Mouse (Mus musculus) heart, embryonic 13.5 days (tissue): Measurements from ENCODE around the gene Kif9. TPM values are rescaled to one million over a fixed set of nuclear protein-coding genes. Genes with fewer than 3 reads are reported as not detected.

Experiments
- ATAC-seq: fragments of 200-750 bp; cut with Nextera tagmentation; 2 replicates; pipeline ENCODE4 v1.8.0; 2017; ENCODE audit warnings: moderate TSS enrichment; ENCODE audit not compliant: insufficient number of reproducible peaks, low FRiP score, low TSS enrichment; ENCODE audit errors: extremely low read depth
- H3K27ac ChIP-seq: fragments of 300-500 bp; sonication (generic); replicated peaks from 2 replicates; pipeline ENCODE4 v1.5.1; 2015; ENCODE audit warnings: moderate library complexity, mild to moderate bottlenecking, inconsistent platforms
- H3K27me3 ChIP-seq: fragments of 300-500 bp; sonication (generic); replicated peaks from 2 replicates; pipeline ENCODE4 v1.6.1; 2015; ENCODE audit warnings: mild to moderate bottlenecking, inconsistent platforms
- H3K36me3 ChIP-seq: fragments of 300-500 bp; sonication (generic); 2 replicates; pipeline ENCODE4 v1.6.1; 2015; ENCODE audit warnings: mild to moderate bottlenecking, inconsistent platforms
- H3K4me1 ChIP-seq: fragments of 300-500 bp; sonication (generic); 2 replicates; pipeline ENCODE4 v1.6.1; 2015; ENCODE audit warnings: inconsistent platforms
- H3K4me2 ChIP-seq: fragments of 300-500 bp; sonication (generic); 2 replicates; pipeline ENCODE4 v1.6.1; 2015; ENCODE audit warnings: inconsistent platforms, mild to moderate bottlenecking, moderate library complexity
- H3K4me3 ChIP-seq: fragments of 300-500 bp; sonication (generic); 2 replicates; pipeline ENCODE4 v1.5.1; 2015; ENCODE audit warnings: moderate library complexity, mild to moderate bottlenecking, inconsistent platforms
- H3K9ac ChIP-seq: fragments of 300-500 bp; sonication (generic); 2 replicates; pipeline ENCODE4 v1.6.1; 2015; ENCODE audit warnings: inconsistent platforms, mild to moderate bottlenecking, moderate library complexity
- H3K9me3 ChIP-seq: fragments of 300-500 bp; sonication (generic); 2 replicates; pipeline ENCODE4 v1.6.1; 2016; ENCODE audit warnings: inconsistent platforms
- WGBS: fragments of 180-500 bp; shearing (Covaris S2); methylation state at CpG from one replicate; pipeline ENCODE4 v1.1.7; 2015; ENCODE audit warnings: mixed read lengths; 5-methylcytosine and 5-hydroxymethylcytosine counted together
- polyA plus RNA-seq: library from polyadenylated mRNA; unstranded; fragments of >200 nt; fragmentation: Nextera tagmentation; extraction: Ambion mirVana; gene quantifications from 2 replicates; pipeline ENCODE4 v1.2.1, GENCODE M21; 2015

The Kif9 gene
- 0.38 and 0.51 TPM in 2 replicates for polyA plus RNA-seq

GRCm38 (mm10) chr9:110476124-110477091 lies at the start of gene Kif9, which contains the start of gene Klhl18:
TSS of gene Kif9 (plus strand) at chr9:110476958.
TSS of gene Klhl18 (minus strand) at chr9:110476694.
- H3K27me3 ChIP-seq = peaks cover 26% of the 10 kb centered on the region
- H3K4me2 ChIP-seq = peak within 1 kb of the TSS; percentile 84
- under 1% methylated on average over 53 of the region's 53 CpGs for WGBS

GRCm38 (mm10) chr9:110431241-110431640 lies 45.5 kb upstream of the Kif9 start:
- no peak for ATAC-seq
- Histone ChIP-seq H3K36me3 (peaks cover 89% of the 10 kb centered on the region), H3K9ac (no peak overlapping the region), H3K9me3 (no peaks in the 10 kb centered on the region), H3K4me3 (no peak overlapping the region), H3K4me2 (no peak overlapping the region), H3K27me3 (no peaks in the 10 kb centered on the region), H3K27ac (no peak overlapping the region), H3K4me1 (no peaks in the 10 kb centered on the region)
- 65% methylated on average over 8 of the region's 8 CpGs for WGBS

More at GRCm38 (mm10) chr9:110476124-110477091, at the start of gene Kif9, which contains the start of gene Klhl18:
- peak within 1 kb of the TSS; percentile 91 for H3K9ac ChIP-seq
- peak within 1 kb of the TSS; percentile 81 for H3K4me3 ChIP-seq
- H3K27ac ChIP-seq = peak within 1 kb of the TSS; percentile 94
- H3K9me3 ChIP-seq = no peaks in the 10 kb centered on the region
- peaks cover 17% of the 10 kb centered on the region for H3K4me1 ChIP-seq
- ATAC-seq = peak; percentile 98
- peaks cover 14% of the 10 kb centered on the region for H3K36me3 ChIP-seq

GRCm38 (mm10) chr9:110433045-110433444 lies 43.7 kb upstream of the Kif9 start:
- Histone ChIP-seq H3K9ac (no peak overlapping the region), H3K4me3 (no peak overlapping the region), H3K27me3 (no peaks in the 10 kb centered on the region), H3K9me3 (no peaks in the 10 kb centered on the region), H3K4me1 (no peaks in the 10 kb centered on the region), H3K4me2 (no peak overlapping the region), H3K36me3 (peaks cover 83% of the 10 kb centered on the region), H3K27ac (no peak overlapping the region)
- 90% methylated on average over 2 of the region's 2 CpGs for WGBS
- no peak for ATAC-seq

GRCm38 (mm10) chr9:110436041-110436440 lies 40.7 kb upstream of the Kif9 start:
- H3K4me1 ChIP-seq = no peaks in the 10 kb centered on the region
- no peak overlapping the region for H3K4me2 ChIP-seq
- ATAC-seq = no peak
- no peaks in the 10 kb centered on the region for H3K9me3 ChIP-seq
- 91% methylated on average over 11 of the region's 11 CpGs for WGBS
- no peaks in the 10 kb centered on the region for H3K27me3 ChIP-seq
- H3K4me3 ChIP-seq = no peak overlapping the region
- H3K9ac ChIP-seq = no peak overlapping the region
- no peak overlapping the region for H3K27ac ChIP-seq
- H3K36me3 ChIP-seq = peaks cover 62% of the 10 kb centered on the region

DNA sequence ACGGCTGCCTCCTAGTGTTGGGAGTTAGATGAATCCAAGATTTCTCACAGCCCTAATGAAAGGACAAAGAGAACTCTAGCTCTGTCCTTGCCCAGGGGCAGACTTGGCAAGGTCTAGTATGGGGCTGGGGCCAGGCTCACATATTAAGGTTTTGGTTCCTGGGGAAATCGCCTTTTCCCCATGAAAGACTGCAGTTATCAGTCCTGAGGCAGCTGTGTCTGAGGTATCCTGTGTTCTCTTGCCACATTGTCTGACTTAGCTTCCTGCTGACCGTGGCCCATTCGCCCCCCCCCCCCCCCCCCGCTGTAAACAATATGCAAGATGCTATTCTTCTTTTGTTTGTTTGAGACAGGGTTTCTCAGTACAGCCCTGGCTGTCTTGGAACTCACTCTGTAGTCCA lies 36.7 kb upstream of the Kif9 start:
- Histone ChIP-seq H3K4me3 (no peak overlapping the region), H3K36me3 (peaks cover 58% of the 10 kb centered on the region), H3K9ac (no peak overlapping the region), H3K27ac (no peak overlapping the region), H3K27me3 (no peaks in the 10 kb centered on the region), H3K4me2 (no peak overlapping the region), H3K4me1 (no peaks in the 10 kb centered on the region), H3K9me3 (no peaks in the 10 kb centered on the region)
- WGBS = 47% methylated on average over 5 of the region's 5 CpGs
- no peak for ATAC-seq

DNA sequence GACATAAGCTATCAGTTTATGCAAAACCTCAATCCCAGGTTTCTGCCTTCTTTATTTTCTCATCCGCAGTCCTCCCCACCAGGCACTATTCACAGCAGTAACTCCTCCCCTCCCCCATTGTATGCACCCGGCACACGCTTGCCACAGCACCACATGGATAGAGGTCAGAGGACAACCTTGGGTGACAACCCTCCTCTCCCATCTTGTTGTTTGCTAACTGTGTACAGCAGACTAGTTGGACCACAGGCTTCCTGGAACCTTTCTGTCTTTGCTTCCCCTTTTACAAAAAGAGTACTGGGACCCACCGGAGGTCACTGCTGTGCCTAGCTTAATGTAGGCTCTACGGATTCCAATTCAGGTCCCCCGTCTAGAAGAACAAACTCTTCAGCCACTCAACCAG lies 36.2 kb upstream of the Kif9 start:
- no peaks in the 10 kb centered on the region for H3K9me3 ChIP-seq
- H3K4me3 ChIP-seq = no peak overlapping the region
- H3K27me3 ChIP-seq = no peaks in the 10 kb centered on the region
- no peak for ATAC-seq
- H3K27ac ChIP-seq = no peak overlapping the region
- H3K36me3 ChIP-seq = peaks cover 53% of the 10 kb centered on the region
- H3K4me1 ChIP-seq = no peaks in the 10 kb centered on the region
- H3K9ac ChIP-seq = no peak overlapping the region
- no peak overlapping the region for H3K4me2 ChIP-seq
- WGBS = 92% methylated on average over 6 of the region's 6 CpGs

DNA sequence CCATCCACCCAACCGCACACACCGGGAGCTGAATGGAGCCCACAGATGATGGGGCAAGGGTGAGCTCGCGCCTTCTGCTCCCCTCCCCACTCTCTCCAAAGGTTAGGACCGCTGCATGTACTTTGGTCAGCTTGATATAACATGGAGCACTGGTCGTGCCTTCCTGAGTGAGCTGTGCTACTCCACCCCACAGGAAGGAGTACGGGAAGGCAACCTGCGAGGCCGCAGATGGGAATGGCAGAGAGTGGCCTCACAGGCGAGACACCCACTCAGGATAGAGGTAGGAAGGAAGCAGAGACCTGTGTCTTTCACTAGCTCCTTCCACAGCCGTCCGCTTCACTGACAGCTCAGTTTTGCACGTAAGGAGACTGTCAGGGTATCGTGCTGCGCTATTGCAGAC lies 28.4 kb upstream of the Kif9 start:
- Histone ChIP-seq H3K9ac (no peak overlapping the region), H3K9me3 (no peaks in the 10 kb centered on the region), H3K4me3 (no peak overlapping the region), H3K4me1 (no peaks in the 10 kb centered on the region), H3K27ac (no peak overlapping the region), H3K27me3 (no peaks in the 10 kb centered on the region), H3K36me3 (peaks cover 46% of the 10 kb centered on the region), H3K4me2 (no peak overlapping the region)
- 75% methylated on average over 15 of the region's 15 CpGs for WGBS
- no peak for ATAC-seq

GRCm38 (mm10) chr9:110448857-110449617 lies 27.7 kb upstream of the Kif9 start:
- H3K27me3 ChIP-seq = no peaks in the 10 kb centered on the region
- no peak overlapping the region for H3K4me3 ChIP-seq
- H3K4me1 ChIP-seq = no peaks in the 10 kb centered on the region
- no peak overlapping the region for H3K27ac ChIP-seq
- H3K36me3 ChIP-seq = peaks cover 44% of the 10 kb centered on the region
- H3K4me2 ChIP-seq = no peak overlapping the region
- H3K9me3 ChIP-seq = no peaks in the 10 kb centered on the region
- no peak overlapping the region for H3K9ac ChIP-seq
- ATAC-seq = no peak
- WGBS = 29% methylated on average over 11 of the region's 11 CpGs

- Histone ChIP-seq H3K27me3 (no peaks in the 10 kb centered on the region), H3K4me2 (no peak overlapping the region), H3K36me3 (peaks cover 46% of the 10 kb centered on the region), H3K27ac (no peak overlapping the region), H3K4me1 (no peaks in the 10 kb centered on the region), H3K9ac (no peak overlapping the region), H3K9me3 (no peaks in the 10 kb centered on the region), H3K4me3 (no peak overlapping the region)
- no peak for ATAC-seq
- 73% methylated on average over 3 of the region's 3 CpGs for WGBS
Observed at GRCm38 (mm10) chr9:110452523-110452922, 24.2 kb upstream of the Kif9 start.

- 81% methylated on average over 3 of the region's 3 CpGs for WGBS
- H3K9me3 ChIP-seq = no peaks in the 10 kb centered on the region
- H3K27ac ChIP-seq = no peak overlapping the region
- no peak for ATAC-seq
- H3K4me2 ChIP-seq = no peak overlapping the region
- H3K4me1 ChIP-seq = peaks cover 13% of the 10 kb centered on the region
- no peak overlapping the region for H3K9ac ChIP-seq
- H3K4me3 ChIP-seq = no peak overlapping the region
- peaks cover 19% of the 10 kb centered on the region for H3K36me3 ChIP-seq
- no peaks in the 10 kb centered on the region for H3K27me3 ChIP-seq
Observed at GRCm38 (mm10) chr9:110457926-110458325, 18.8 kb upstream of the Kif9 start.

- Histone ChIP-seq H3K4me3 (no peak overlapping the region), H3K9ac (no peak overlapping the region), H3K36me3 (peaks cover 25% of the 10 kb centered on the region), H3K4me2 (no peak overlapping the region), H3K4me1 (peaks cover 13% of the 10 kb centered on the region), H3K27ac (peak overlapping the region; percentile 65), H3K27me3 (no peaks in the 10 kb centered on the region), H3K9me3 (no peaks in the 10 kb centered on the region)
- no peak for ATAC-seq
- WGBS = 19% methylated on average over 2 of the region's 2 CpGs
Observed at GRCm38 (mm10) chr9:110459145-110459727, 17.5 kb upstream of the Kif9 start.
